Mouse (Mus musculus) CH12.LX (cell line): ENCODE measurements around the gene Nav1. TPM values are rescaled to one million over a fixed set of nuclear protein-coding genes. Genes with fewer than 3 reads are reported as not detected.
A peak's percentile ranks its signal among the peaks of the same experiment; 100 is the strongest.

Experiments
- DNase-seq: peaks from one replicate; pipeline ENCODE4 v3.0.0-alpha.2; 2013; ENCODE audit errors: extremely low read depth
- H3K27ac ChIP-seq: 2 replicates; pipeline ENCODE4 v1.5.1; 2012; ENCODE audit warnings: low read depth, mild to moderate bottlenecking, control low read depth, moderate library complexity; ENCODE audit not compliant: insufficient read depth
- H3K27me3 ChIP-seq: replicated peaks from 2 replicates; pipeline ENCODE3; 2012; ENCODE audit warnings: inconsistent platforms
- H3K36me3 ChIP-seq, 2 experiments: replicated peaks in 1 of 2; 2 replicates each; pipeline versions ENCODE3 to v1.6.1; 2012; ENCODE audit warnings: inconsistent platforms in 1 of 2, low read length in 1 of 2, mild to moderate bottlenecking in 1 of 2, mixed read lengths in 1 of 2, moderate library complexity in 1 of 2; ENCODE audit not compliant: control insufficient read depth in 1 of 2, insufficient read depth in 1 of 2
- H3K4me1 ChIP-seq, 2 experiments: 2 replicates each; pipeline ENCODE4 v1.6.1; 2012; ENCODE audit warnings: inconsistent platforms in 1 of 2, moderate library complexity in 1 of 2; ENCODE audit not compliant: insufficient read depth in 2 of 2, control insufficient read depth in 1 of 2
- H3K4me2 ChIP-seq: 2 replicates; pipeline ENCODE4 v1.6.1; 2012; ENCODE audit warnings: low read depth, mild to moderate bottlenecking, control low read depth; ENCODE audit not compliant: poor library complexity, insufficient read depth, severe bottlenecking
- H3K4me3 ChIP-seq, 3 experiments: fragments of 150-350 bp in 1 of 3; sonication (generic) in 1 of 3; replicated peaks in 1 of 3; 2 replicates each; pipeline versions ENCODE3 to v1.5.1; 2011 to 2012; ENCODE audit warnings: low read depth in 2 of 3, low read length in 2 of 3, mild to moderate bottlenecking in 2 of 3, moderate library complexity in 2 of 3, control low read depth in 1 of 3, improper control_type of control experiment in 1 of 3, inconsistent platforms in 1 of 3, mixed read lengths in 1 of 3; ENCODE audit not compliant: poor library complexity in 1 of 3
- H3K79me2 ChIP-seq: replicated peaks from 2 replicates; pipeline ENCODE4 v1.6.1; 2012; ENCODE audit warnings: mild to moderate bottlenecking, moderate library complexity; ENCODE audit not compliant: control insufficient read depth, poor library complexity, insufficient read depth, severe bottlenecking; ENCODE audit errors: extremely low read depth
- H3K9ac ChIP-seq: 2 replicates; pipeline ENCODE4 v1.6.1; 2012; ENCODE audit warnings: low read depth, mild to moderate bottlenecking, control low read depth, moderate library complexity; ENCODE audit not compliant: insufficient read depth
- H3K9me3 ChIP-seq: replicated peaks from 2 replicates; pipeline ENCODE3; 2012; ENCODE audit warnings: low read length, inconsistent platforms, mixed read lengths
- BHLHE40 ChIP-seq: IDR thresholded peaks from 2 replicates; pipeline ENCODE4 v1.6.1; 2011; ENCODE audit warnings: mild to moderate bottlenecking, low read depth, low read length, improper control_type of control experiment
- CHD2 ChIP-seq: IDR thresholded peaks from 2 replicates; pipeline ENCODE4 v1.6.1; 2011; ENCODE audit warnings: low read length, improper control_type of control experiment
- CTCF ChIP-seq, 2 experiments: IDR thresholded peaks in 1 of 2; conservative IDR thresholded peaks in 1 of 2; 2 replicates each; pipeline ENCODE4 v1.5.1; 2011 to 2012; ENCODE audit warnings: low read depth in 2 of 2, low read length in 2 of 2, improper control_type of control experiment in 1 of 2, inconsistent platforms in 1 of 2, mild to moderate bottlenecking in 1 of 2, moderate library complexity in 1 of 2
- E2F4 ChIP-seq: IDR thresholded peaks from 2 replicates; pipeline ENCODE4 v1.6.1; 2011; ENCODE audit warnings: low read depth, low read length, improper control_type of control experiment; ENCODE audit not compliant: insufficient replicate concordance
- ELF1 ChIP-seq: IDR thresholded peaks from 2 replicates; pipeline ENCODE4 v1.6.1; 2014; ENCODE audit warnings: low read depth, mild to moderate bottlenecking, inconsistent platforms, low read length, improper control_type of control experiment
- EP300 ChIP-seq: IDR thresholded peaks from 2 replicates; pipeline ENCODE4 v1.6.1; 2011; ENCODE audit warnings: low read length, improper control_type of control experiment
- ETS1 ChIP-seq: conservative IDR thresholded peaks from 2 replicates; pipeline ENCODE4 v1.6.1; 2012; ENCODE audit warnings: low read depth, mild to moderate bottlenecking, inconsistent platforms, low read length, improper control_type of control experiment, moderate library complexity
- HCFC1 ChIP-seq: IDR thresholded peaks from 2 replicates; pipeline ENCODE4 v1.6.1; 2012; ENCODE audit warnings: low read depth, mild to moderate bottlenecking, inconsistent platforms, low read length, improper control_type of control experiment
- IRF4 ChIP-seq: IDR thresholded peaks from 2 replicates; pipeline ENCODE4 v1.6.1; 2014; ENCODE audit warnings: low read depth, mild to moderate bottlenecking, inconsistent platforms, low read length, improper control_type of control experiment
- JUN ChIP-seq: IDR thresholded peaks from 2 replicates; pipeline ENCODE4 v1.6.1; 2011; ENCODE audit warnings: low read depth, mild to moderate bottlenecking, low read length, improper control_type of control experiment, moderate library complexity; ENCODE audit not compliant: insufficient read depth
- JUND ChIP-seq: conservative IDR thresholded peaks from 2 replicates; pipeline ENCODE4 v1.6.1; 2011; ENCODE audit warnings: low read depth, low read length, improper control_type of control experiment
- MAFK ChIP-seq: IDR thresholded peaks from 2 replicates; pipeline ENCODE4 v1.6.1; 2011; ENCODE audit warnings: low read length, improper control_type of control experiment; ENCODE audit not compliant: insufficient replicate concordance
- MAX ChIP-seq: IDR thresholded peaks from 2 replicates; pipeline ENCODE4 v1.6.1; 2011; ENCODE audit warnings: low read length, improper control_type of control experiment
- MAZ ChIP-seq: IDR thresholded peaks from 2 replicates; pipeline ENCODE4 v1.6.1; 2012; ENCODE audit warnings: low read depth, mild to moderate bottlenecking, inconsistent platforms, low read length, improper control_type of control experiment, moderate library complexity
- MEF2A ChIP-seq: IDR thresholded peaks from 2 replicates; pipeline ENCODE4 v1.6.1; 2014; ENCODE audit warnings: low read depth, mild to moderate bottlenecking, inconsistent platforms, low read length, improper control_type of control experiment, borderline replicate concordance
- MXI1 ChIP-seq: IDR thresholded peaks from 2 replicates; pipeline ENCODE4 v1.6.1; 2011; ENCODE audit warnings: mild to moderate bottlenecking, low read depth, low read length, improper control_type of control experiment
- MYC ChIP-seq: IDR thresholded peaks from 2 replicates; pipeline ENCODE4 v1.6.1; 2011; ENCODE audit warnings: low read depth, mild to moderate bottlenecking, improper control_type of control experiment, low read length
- NRF1 ChIP-seq: IDR thresholded peaks from 2 replicates; pipeline ENCODE4 v1.6.1; 2014; ENCODE audit warnings: low read depth, mild to moderate bottlenecking, inconsistent platforms, low read length, improper control_type of control experiment, moderate library complexity
- PAX5 ChIP-seq: IDR thresholded peaks from 2 replicates; pipeline ENCODE4 v1.6.1; 2012; ENCODE audit warnings: low read length, inconsistent platforms, mixed read lengths
- POLR2AphosphoS2 ChIP-seq: IDR thresholded peaks from 2 replicates; pipeline ENCODE4 v1.6.1; 2011; ENCODE audit warnings: low read depth, low read length, improper control_type of control experiment
- RAD21 ChIP-seq: IDR thresholded peaks from 2 replicates; pipeline ENCODE4 v1.6.1; 2011; ENCODE audit warnings: low read depth, mild to moderate bottlenecking, low read length, improper control_type of control experiment, moderate library complexity
- RCOR1 ChIP-seq: conservative IDR thresholded peaks from 2 replicates; pipeline ENCODE4 v1.6.1; 2012; ENCODE audit warnings: low read depth, mild to moderate bottlenecking, inconsistent platforms, low read length, improper control_type of control experiment
- SIN3A ChIP-seq: IDR thresholded peaks from 2 replicates; pipeline ENCODE4 v1.6.1; 2012; ENCODE audit warnings: low read length, improper control_type of control experiment, inconsistent platforms
- TBP ChIP-seq: conservative IDR thresholded peaks from 2 replicates; pipeline ENCODE4 v1.6.1; 2011; ENCODE audit warnings: low read depth, low read length, improper control_type of control experiment
- TCF12 ChIP-seq: IDR thresholded peaks from 2 replicates; pipeline ENCODE4 v1.6.1; 2014; ENCODE audit warnings: low read depth, mild to moderate bottlenecking, inconsistent platforms, low read length, improper control_type of control experiment
- UBTF ChIP-seq: IDR thresholded peaks from 2 replicates; pipeline ENCODE4 v1.6.1; 2012; ENCODE audit warnings: low read depth, mild to moderate bottlenecking, inconsistent platforms, low read length, improper control_type of control experiment, moderate library complexity
- USF1 ChIP-seq: IDR thresholded peaks from 2 replicates; pipeline ENCODE4 v1.6.1; 2014; ENCODE audit warnings: low read depth, mild to moderate bottlenecking, inconsistent platforms, low read length, improper control_type of control experiment
- ZKSCAN1 ChIP-seq: IDR thresholded peaks from 2 replicates; pipeline ENCODE4 v1.6.1; 2012; ENCODE audit warnings: low read depth, inconsistent platforms, low read length, improper control_type of control experiment, borderline replicate concordance
- dilution Hi-C: fragments of 300-500 bp; cut with MboI; formaldehyde crosslinking; loops from 2 replicates; pipeline ENCODE4 v1.14.3; 2020; ENCODE audit warnings: low sequenced_read_pairs; ENCODE audit not compliant: extremely low pct_unique_long_range_greater_than_20kb, extremely low pct_ligation_motif_present
- in situ Hi-C: fragments of 300-500 bp; cut with MboI; formaldehyde crosslinking; loops from 3 replicates; pipeline ENCODE4 v1.14.3; 2019; ENCODE audit warnings: low sequenced_read_pairs, low pct_ligation_motif_present, low pct_unique_long_range_greater_than_20kb, mixed read lengths
- polyA plus RNA-seq: library from polyadenylated mRNA; unstranded; fragments of >175 nt; gene quantifications from 2 replicates; pipeline ENCODE4 v1.2.1, GENCODE M21; 2012; ENCODE audit warnings: low read depth; ENCODE audit not compliant: insufficient read length
- total RNA-seq, 2 experiments: library from RNA; depleted of rRNA; stranded (reverse); fragments of 300-350 nt in 1 of 2; fragments of >200 nt in 1 of 2; gene quantifications; 2 replicates each; pipeline ENCODE4 v1.2.3; 2012 to 2014

The Nav1 gene
- total and polyA plus RNA-seq, 3 experiments = 0.21 to 0.56 TPM; not detected in 1

DNA sequence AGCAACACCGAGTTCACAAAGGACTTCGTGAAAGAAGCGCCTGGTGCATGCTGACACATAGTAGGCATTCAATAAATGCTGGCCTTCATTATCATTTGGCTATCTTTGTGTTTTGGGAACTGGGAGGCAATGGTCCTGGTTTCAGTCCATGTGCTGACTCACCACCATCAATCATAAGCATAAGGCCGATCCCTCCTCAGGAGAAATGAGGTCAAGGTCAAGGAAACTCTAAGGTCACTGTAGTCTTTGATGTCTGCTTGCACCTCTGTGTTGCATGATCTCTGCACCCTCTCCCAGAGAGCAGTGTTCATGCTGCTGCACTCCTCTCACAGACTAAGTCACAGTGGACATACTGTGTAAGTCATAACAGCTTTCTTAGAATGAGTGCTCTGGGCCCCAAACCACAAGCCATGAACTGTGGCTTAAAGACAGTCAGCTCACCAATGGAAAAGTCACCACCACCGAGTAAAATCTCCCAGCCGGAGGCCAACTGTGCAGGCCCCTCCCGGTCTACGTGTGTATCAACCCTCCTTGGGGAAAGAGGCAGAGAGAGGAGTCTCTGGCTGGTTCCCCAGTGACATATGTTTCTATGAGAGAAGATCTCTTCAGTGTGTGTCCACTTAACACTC, 8.7 kb downstream of the Nav1 start:
- Histone ChIP-seq H3K4me1 (peaks cover 11 to 16% of the 10 kb centered on the region in 2 experiments), H3K9ac (no peak overlapping the region), H3K9me3 (no peaks in the 10 kb centered on the region), H3K27me3 (peaks cover 63% of the 10 kb centered on the region), H3K27ac (no peak overlapping the region), H3K4me2 (peak overlapping the region; percentile 35; the same call in 1 of the 2 replicates), H3K4me3 (no peak overlapping the region), H3K79me2 (no peaks in the 10 kb centered on the region), H3K36me3 (no peaks in the 10 kb centered on the region)
- in situ Hi-C loops = no loop called here
- dilution Hi-C loops = no loop called here
- DNase-seq = peak; percentile 78
- TF ChIP-seq NRF1 (0 out of 2 replicates have a peak, but pooled peaks have one; percentile 28), JUN (peak; percentile 83), USF1 (no peak), RCOR1 (peak; percentile 95), IRF4 (peak; percentile 98), EP300 (peak; percentile 97), POLR2AphosphoS2 (no peak), MAZ (0 out of 2 replicates have a peak, but pooled peaks have one; percentile 69), UBTF (0 out of 2 replicates have a peak, but pooled peaks have one; percentile 53), ETS1 (peak; percentile 78), SIN3A (peak; percentile 68; the same call in 1 of the 2 replicates), MAX (0 out of 2 replicates have a peak, but pooled peaks have one; percentile 67), ELF1 (0 out of 2 replicates have a peak, but pooled peaks have one; percentile 21), TBP (no peak), MAFK (peak; percentile 75; the same call in 1 of the 2 replicates), MXI1 (peak; percentile 55; the same call in 1 of the 2 replicates), HCFC1 (no peak), CHD2 (peak; percentile 35; the same call in 1 of the 2 replicates), JUND (peak; percentile 89), MYC (0 out of 2 replicates have a peak, but pooled peaks have one; percentile 42), CTCF (conservative IDR thresholded peaks at IDR 0.05 in 1 of 2, IDR thresholded peaks at IDR 0.05 in 1 of 2; ENCODE audit: low read depth in 2 of 2, low read length in 2 of 2) (no peak), E2F4 (no peak), PAX5 (no peak), RAD21 (no peak), TCF12 (peak; percentile 61; the same call in 1 of the 2 replicates), ZKSCAN1 (peak; percentile 37; the same call in 1 of the 2 replicates), MEF2A (peak; percentile 68), BHLHE40 (peak; percentile 74)
